Mouse (Mus musculus) heart, adult 8-10 months (tissue): ENCODE measurements around the gene Atp2b2. TPM values are rescaled to one million over a fixed set of nuclear protein-coding genes. Genes with fewer than 3 reads are reported as not detected.

Experiments
- DNase-seq: peaks from one replicate; pipeline ENCODE4 v3.0.0; 2022; ENCODE audit warnings: low spot score
- total RNA-seq, 4 experiments: library from RNA; stranded (reverse); gene quantifications; 2 replicates each; pipeline ENCODE4 v1.2.4; 2022

The Atp2b2 gene
- total RNA-seq, 4 experiments from 2014 or later = 1.0 to 3.0 (median 1.6) TPM

DNA sequence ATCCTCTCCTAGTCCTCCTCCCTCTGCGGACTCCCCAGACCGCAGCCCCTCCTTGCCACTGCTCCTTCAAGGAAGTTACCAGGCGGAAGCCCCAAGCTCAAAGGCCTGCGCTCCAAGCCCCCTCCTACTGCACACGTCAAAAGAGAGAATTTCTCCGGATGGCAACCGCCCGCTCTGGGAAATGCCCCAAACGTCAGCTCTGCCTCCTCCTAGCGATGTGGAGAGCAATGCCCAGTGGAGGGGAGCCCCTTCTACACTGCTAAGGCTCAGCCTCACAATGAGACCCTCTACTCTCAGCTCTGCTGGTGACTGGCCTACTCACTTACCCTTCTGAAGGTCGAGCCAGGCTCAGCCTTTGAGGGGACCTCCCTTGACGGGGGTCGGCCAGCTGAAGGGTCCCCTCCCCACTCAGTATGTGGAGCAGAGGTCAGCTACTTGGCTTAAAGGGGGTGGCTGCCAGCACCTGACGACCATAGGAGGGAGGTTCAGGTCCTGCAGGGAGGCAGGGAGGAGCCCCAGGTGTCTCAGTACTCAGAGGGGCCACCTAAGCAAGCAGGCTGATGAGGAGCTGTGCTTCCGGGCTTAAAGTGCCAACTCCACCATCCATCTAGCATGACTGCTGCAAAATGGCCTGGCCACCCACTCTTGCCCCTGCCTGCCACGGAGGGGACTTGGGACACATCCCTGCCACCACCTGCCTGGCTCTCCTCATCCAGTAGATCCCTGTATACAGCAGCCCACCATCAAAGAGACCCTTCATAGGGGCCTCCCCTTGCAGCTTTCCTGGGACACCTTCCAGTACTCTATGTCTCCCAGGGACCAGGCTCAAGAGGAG, 152.2 kb downstream of the Atp2b2 start:
- DNase-seq = no peak

- no peak for DNase-seq
Observed at GRCm38 (mm10) chr6:113889180-113889579, 153.2 kb downstream of the Atp2b2 start.

- no peak for DNase-seq
Observed at GRCm38 (mm10) chr6:113886886-113887285, 155.5 kb downstream of the Atp2b2 start.

- no peak for DNase-seq
Observed at GRCm38 (mm10) chr6:113884806-113885205, 157.6 kb downstream of the Atp2b2 start.

GRCm38 (mm10) chr6:113883225-113883624, 159.2 kb downstream of the Atp2b2 start:
- no peak for DNase-seq

- no peak for DNase-seq
Observed at GRCm38 (mm10) chr6:113882396-113882795, 160.0 kb downstream of the Atp2b2 start.

DNA sequence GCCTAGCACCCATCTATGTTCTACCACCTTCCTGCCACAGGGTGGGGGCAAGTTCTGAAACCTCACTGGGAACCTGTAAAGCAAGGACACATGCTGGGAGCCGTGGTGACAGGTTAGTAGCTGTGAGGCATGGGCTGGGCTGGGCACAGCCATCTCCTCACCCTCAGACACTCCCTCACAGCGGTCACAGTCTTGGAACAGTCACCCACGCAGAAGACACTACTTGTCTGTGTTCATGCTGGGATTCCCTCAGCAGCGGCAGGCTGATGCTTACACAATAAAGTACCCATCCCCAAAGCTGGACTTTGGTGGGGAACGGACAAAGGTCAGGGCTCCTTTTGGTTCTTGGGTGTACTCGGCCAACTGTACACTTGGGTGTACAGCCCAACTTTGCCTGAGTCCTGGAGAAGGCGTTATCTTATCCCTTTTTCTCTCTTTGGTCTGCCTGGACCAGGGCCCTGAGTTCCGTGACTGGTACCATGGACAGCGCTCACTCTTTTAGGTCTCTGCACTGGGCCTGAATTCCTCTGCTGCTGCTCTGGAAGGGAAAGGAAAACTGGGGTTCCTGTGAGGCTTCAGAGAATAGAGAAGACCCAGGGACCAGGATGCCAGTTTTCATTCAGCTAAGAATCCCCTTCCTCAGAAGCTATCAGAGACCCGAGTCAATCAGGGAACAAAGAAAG, 160.7 kb downstream of the Atp2b2 start:
- DNase-seq = no peak

DNA sequence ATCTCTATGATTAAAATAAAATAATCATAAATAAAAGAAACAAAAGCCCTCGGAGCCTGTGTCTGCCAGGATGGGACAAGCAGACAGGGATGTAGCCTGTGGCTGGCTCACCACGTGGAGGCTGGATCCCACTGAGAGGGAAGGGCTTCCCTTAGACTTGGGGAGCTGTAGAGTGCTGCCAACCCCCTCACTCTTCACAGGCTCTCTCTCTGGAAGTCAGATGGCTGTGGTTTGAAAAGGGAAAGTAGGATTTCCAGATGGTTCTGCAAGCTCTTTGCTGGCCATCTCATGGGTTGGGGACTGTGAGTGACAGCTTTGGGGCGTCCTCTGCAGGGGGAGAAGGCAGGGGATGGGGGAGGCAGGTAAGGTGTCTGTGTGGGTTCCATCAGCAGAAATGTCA, 163.0 kb downstream of the Atp2b2 start:
- no peak for DNase-seq

GRCm38 (mm10) chr6:113878510-113879128, 163.8 kb downstream of the Atp2b2 start:
- no peak for DNase-seq

DNA sequence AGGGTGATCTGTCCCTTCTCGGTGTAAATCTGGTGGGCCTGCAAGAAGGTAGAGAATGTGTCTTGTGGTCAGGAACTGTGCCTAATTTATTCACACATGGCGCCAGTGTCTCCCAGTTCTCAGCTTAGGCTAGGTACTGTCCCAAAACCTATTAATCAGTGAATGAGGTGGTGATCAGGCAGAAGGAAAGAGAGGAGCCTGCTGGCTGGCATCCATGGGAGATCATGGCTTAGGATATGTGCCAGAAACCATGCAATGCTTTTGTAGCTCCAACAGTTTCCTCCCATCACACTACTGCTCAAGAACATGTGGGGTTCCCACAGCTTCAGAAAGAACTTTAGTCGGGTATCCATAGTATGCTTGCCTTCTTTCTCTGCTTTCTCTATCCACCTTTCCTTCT, 165.8 kb downstream of the Atp2b2 start:
- DNase-seq = no peak

GRCm38 (mm10) chr6:113875201-113875600, 167.2 kb downstream of the Atp2b2 start:
- no peak for DNase-seq

DNA sequence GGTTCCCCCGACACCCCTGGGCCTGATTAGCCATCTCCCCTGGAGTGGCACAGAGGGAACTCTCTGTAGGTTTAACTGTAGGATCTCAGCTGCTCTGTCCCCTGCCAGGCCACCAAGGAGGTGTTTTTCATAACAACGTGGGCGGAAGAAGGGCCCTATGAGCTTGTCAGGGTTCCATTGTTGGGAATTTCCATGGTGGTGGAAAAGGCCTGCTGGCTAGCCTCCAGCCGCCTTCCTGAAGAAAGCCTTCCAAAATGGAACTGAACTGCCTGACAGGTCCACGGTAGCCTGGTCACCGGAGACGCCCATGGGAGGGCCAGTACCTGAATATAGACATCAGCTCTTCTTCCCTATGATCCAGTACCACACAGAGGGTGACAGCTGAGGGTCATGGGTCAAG, 169.8 kb downstream of the Atp2b2 start:
- DNase-seq = no peak

DNA sequence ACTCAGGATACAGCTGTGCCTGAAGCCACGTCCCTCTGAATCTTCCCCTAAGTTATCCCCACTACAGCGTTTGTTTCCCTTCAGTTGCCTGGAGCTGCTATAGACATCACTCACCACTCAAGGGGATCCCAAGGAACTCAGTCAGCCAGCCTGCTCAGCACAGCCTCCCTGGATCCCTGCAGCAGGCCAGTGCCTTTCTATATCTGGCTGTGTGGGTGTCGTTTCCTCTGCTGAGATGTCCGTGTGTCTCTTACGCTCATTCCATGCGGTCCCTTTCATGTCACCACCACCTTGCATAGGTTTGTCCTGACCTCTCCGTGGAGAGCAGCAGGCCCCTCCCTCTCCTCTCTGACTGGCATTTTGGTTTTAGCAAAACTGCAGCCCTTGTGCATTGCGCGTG, 171.6 kb downstream of the Atp2b2 start:
- no peak for DNase-seq

GRCm38 (mm10) chr6:113868552-113868951, 173.9 kb downstream of the Atp2b2 start:
- no peak for DNase-seq

DNA sequence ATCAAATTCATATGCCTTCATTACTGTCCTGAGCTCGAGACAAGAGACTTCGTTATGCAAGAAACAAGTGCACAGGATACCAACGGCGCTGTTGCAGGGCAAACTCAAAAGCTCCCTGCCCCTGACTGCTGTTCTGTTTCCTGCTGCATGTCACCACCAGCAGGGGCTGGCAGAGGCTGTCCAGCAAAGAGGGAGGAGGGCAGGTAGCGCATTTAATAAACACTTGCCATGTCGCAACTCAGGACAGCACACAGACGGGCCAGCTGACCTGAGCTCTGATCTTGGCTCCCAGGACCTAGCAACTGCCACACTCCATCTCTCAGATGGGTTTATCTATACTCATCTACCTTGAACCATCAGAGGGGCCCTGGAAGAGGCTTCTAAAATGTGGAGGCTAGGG, 176.7 kb downstream of the Atp2b2 start:
- DNase-seq = no peak

GRCm38 (mm10) chr6:113864812-113865211, 177.6 kb downstream of the Atp2b2 start:
- no peak for DNase-seq

DNA sequence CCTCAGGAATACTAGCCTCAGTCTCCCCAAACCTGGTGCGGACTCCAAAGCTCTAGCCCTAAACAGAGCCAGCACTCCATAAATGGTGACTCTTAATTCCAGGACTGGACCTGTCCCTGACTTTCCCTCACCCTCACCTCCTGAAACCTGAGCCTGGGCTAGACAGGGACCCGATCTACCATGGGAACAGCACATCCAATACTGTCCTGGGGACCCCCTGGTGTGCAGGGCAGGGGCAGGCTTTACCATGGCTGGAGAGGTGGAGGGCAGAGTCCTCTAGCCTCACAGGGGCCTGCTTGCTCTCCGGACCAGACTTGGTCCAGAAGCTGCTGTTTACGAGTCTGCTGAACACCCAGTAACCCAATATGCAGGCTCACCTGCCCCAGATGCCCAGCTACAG, 179.5 kb downstream of the Atp2b2 start:
- DNase-seq = no peak

GRCm38 (mm10) chr6:113861938-113862337, 180.5 kb downstream of the Atp2b2 start:
- no peak for DNase-seq

DNA sequence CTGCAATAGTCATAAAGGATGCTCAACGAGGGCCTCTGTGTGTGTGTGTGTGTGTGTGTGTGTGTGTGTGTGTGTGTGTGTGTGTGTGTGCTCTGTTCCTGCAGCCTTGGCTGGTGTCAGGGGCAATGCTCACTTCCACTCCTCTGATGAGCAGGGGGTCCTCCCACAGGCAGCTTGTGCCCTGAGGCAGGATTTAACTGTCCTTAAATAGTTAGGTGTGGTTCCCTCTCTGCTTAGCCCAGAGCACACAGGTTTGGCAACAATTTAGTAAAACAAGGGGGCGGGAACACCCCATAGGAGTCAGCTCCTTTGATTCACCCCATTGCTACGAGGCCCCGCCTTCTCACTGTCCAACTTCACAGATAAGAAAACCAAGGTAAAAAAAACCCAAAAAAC, 181.0 kb downstream of the Atp2b2 start:
- DNase-seq = no peak

DNA sequence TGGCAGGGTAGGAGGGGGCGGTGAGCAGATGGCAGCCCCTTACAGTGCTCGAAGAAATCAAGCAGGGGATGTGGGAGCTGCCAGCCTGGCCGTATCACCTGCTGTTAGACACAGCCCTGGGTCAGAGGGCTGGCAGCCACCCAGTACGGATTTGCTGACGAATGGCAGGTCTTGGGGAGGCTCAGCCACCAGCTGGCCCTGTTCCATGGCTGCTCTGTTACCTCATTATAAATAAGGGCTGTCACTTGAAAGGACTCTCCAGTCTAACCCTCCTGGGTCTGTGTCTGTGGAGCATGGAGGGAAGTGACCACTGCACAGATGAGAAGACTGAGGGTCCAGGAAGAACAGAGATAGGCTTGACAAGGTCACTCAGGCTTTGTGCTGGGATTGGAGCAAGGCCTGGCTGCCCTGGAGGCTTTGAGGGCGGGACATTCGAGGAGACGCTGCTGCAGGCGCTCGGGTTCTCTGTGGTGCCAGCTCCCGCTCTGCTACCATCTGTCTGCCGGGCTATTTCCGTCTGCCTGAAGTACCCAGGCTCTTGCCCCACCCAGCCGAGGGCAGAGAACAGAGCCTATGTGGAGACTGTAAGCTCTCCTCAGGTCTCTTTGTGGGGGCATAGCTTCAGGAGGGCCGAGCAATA, 181.6 kb downstream of the Atp2b2 start:
- DNase-seq = no peak

DNA sequence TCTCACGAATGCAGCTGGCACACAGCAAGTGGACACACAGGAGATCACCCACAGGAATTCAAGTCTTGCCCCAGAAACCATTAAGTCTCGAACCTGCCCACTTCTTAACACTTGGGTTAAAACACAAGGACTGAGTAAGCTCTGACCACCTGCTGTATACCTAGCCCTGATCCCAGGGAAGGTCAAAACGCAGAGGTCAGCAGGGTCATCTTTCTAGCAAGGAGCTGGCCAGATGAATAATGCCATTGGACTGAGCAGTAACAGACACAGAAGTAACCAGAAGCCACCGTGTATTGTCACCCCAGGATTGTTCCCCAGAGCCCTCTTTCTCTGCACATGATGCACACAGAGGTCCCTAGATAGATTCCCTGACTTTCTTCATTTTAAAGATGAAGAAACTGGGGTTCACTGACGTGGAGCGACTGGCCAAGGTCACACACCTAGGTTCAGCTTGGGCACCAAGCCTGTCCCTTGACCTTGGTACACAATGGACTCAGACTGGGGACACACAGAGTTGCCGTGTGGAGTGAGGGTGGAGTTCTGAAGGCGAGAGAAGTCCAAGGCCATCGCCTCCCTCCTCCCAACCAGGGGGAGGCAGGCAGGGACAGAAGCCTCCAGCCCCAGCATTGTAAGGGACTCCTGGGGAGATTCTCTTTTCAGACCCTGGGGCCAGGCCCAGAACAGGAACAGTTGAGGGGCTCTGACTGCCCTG, 182.2 kb downstream of the Atp2b2 start:
- DNase-seq = no peak

- DNase-seq = no peak
Observed at GRCm38 (mm10) chr6:113858317-113858716, 184.1 kb downstream of the Atp2b2 start.
